Mouse (Mus musculus): ENCODE data around the gene Mdm2.

The Mdm2 gene

GRCm38 (mm10) chr10:117656985-117657658 is 53.4 kb downstream of the Mdm2 start:
- no peak for DNase-seq (ENCODE audit: low read depth, low spot score)

DNA sequence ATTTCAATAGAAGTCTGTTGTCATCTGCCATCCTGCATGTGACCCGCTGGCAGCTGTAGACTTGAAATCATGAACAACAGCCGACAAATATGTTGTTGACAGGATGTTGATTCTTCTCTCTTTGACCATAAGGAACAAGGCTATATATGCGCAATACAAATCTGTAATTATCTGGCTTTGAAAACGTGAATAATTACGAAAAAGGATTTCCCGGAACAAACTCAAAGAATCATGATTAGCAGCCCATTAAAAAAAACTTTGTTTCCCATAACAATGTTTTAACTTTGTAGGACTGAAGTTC is 53.9 kb downstream of the Mdm2 start:
- DNase-seq (ENCODE audit: low read depth, low spot score), result no peak

- DNase-seq (ENCODE audit: low read depth, low spot score), result no peak
Measured at GRCm38 (mm10) chr10:117655908-117656661, 54.5 kb downstream of the Mdm2 start.

- DNase-seq (ENCODE audit: low read depth, low spot score), result no peak
Measured at GRCm38 (mm10) chr10:117655460-117655859, 55.1 kb downstream of the Mdm2 start.

GRCm38 (mm10) chr10:117654576-117655123 is 55.9 kb downstream of the Mdm2 start:
- no peak for DNase-seq (ENCODE audit: low read depth, low spot score)

DNA sequence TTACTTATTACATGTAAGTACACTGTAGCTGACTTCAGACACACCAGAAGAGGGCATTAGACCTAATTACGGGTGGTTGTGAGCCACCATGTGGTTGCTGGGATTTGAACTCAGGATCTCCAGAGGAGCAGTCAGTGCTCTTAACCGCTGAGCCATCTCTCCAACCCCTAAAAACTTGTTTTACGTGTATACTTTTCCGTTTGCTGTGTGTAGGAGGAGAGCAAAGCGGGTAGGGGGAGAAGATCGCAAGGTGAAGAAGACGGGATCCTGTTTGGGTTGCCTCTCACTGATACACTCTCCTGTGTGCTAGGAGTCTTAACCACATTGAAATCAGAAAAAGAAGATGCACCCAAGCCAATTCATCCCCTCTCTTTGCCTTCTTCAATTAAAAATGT is 56.8 kb downstream of the Mdm2 start:
- DNase-seq (ENCODE audit: low read depth, low spot score), result no peak

DNA sequence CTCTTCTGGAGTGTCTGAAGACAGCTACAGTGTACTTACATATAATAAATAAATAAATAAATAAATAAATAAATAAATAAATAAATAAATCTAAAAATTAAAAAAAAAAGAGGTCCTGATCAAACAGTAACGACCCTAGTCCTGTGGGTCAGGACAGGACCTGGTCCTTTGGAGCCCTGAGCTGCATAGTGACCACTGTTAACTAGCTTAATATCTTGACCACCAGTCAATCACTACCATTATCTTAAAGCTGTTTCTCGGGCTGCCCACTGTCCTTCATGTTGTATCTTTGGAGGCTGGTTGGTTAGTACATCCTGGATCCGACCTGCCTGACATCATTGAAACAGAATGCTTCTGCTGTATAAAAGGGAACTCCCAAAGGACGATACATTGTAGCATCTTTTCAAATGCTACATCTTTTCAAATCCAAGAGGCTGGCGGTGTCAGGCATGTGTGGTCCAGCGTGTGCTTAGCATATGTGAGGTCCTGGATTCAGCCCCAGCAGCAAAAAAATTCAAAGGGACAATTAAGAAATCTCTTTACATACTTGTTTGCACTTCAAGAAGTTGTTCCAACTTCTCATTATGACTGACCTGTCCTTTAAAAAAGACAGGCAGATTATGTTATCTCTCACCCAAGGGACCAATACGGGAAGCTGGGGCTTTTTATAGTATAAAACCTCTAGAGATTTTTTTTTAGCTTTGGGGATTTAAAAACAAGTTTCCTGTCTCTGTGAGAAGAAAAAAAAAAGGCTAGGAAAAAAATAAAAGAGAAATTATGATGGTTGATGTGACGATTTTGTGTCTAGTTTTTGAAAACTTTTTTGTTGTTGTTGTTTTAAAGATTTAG is 57.4 kb downstream of the Mdm2 start:
- no peak for DNase-seq (ENCODE audit: low read depth, low spot score)

GRCm38 (mm10) chr10:117652378-117652774 is 58.2 kb downstream of the Mdm2 start:
- no peak for DNase-seq (ENCODE audit: low read depth, low spot score)

GRCm38 (mm10) chr10:117651587-117652377 is 58.8 kb downstream of the Mdm2 start:
- no peak for DNase-seq (ENCODE audit: low read depth, low spot score)

DNA sequence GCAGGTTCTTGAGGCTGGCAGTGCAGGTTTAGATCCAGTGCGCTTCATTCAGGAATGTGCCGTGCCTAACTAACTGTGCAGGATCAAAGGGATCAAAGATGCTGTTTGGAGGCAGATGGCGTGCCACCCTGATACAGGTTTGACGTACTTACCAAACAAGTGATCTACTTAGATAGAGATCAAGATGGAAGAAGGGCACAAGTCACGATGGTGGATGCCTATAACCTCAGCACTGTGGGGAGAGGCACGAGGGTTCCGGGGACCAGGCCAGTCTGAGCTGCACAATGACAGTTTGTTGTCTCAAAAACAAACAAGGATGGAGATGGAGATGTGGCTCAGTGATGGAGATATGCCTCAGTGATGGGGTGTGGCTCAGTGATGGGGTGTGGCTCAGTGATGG is 59.8 kb downstream of the Mdm2 start:
- DNase-seq (ENCODE audit: low read depth, low spot score), result peak; percentile 42

DNA sequence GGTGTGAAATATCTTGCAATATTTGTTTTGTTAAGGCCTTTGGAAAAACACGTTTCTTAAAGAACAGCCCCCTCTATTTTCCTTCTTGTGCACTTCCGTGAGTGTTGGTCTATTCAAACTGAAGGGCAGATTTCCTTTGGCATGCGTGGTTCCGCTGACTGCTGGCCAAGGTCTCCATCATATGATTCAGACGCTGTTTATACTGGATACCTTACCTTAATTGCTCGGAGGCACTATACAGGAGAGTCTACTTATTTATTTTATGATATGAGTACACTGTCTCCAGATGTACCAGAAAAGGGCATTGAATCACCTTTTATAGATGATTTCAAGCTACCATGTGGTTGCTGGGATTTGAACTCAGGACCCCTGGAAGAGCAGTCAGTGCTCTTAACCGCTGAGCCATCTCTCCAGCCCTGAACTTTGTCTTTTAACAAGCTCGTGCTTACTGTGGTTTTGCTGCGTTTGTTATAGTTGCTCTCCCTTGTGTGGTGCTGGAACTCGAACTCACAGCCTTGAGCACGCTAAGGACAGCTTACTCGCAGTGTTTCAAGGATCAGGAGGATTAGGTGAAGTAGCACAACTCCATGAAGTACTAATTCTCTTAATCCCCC is 60.4 kb downstream of the Mdm2 start:
- no peak for DNase-seq (ENCODE audit: low read depth, low spot score)

DNA sequence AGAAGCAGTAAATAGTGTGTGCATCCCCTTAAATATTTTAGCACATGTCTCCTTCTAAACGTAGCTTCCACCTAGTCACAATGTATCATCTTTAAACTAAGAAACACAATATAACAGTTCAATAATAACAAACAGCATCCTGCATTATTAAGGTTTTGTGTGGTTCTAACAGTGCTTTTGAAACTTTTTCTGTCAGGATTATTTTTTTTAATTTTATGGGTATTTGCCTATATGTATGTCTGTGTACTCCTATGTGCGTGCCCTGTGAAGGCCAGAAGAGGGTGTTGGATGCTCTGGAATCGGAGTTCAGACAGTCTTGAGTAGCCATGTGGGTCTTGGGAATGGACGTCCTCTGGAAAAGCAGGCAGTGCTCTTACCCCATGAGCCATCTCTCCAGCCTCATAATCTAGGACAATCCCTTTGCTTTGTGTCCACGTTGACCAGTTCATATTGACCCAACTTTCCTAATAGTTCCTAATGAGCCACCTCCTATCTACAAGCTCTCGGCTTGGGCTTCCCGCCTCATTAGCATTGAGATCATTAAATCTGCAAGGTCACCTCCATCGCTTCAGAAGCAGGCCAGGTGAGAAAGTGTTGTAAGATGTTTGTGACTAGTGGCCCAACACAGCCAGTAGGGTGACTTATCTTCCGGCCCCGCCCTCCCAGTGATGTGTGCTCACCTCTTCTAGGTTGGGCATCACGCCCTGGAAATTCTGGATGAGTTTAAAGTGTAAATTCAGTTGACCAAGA is 61.1 kb downstream of the Mdm2 start:
- DNase-seq (ENCODE audit: low read depth, low spot score), result no peak

DNA sequence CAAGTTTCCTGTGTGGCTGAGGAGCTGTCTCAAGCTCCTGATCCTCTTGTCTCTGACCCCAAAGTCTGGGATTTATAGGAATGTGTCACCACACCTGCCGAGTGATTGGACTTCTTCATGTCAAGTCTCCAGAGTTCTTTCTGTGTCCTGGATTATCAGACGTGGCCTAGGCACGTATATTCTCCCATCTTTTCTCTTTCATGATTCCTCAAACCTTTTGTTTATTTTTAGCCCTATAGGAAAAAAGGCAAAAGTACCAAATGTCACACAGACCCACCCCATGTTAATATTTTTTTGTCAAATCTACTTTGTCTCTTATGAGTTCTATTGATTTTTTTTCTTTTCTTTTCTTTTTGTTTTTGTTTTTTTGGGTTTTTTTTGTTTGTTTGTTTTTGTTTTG is 61.9 kb downstream of the Mdm2 start:
- no peak for DNase-seq (ENCODE audit: low read depth, low spot score)

DNA sequence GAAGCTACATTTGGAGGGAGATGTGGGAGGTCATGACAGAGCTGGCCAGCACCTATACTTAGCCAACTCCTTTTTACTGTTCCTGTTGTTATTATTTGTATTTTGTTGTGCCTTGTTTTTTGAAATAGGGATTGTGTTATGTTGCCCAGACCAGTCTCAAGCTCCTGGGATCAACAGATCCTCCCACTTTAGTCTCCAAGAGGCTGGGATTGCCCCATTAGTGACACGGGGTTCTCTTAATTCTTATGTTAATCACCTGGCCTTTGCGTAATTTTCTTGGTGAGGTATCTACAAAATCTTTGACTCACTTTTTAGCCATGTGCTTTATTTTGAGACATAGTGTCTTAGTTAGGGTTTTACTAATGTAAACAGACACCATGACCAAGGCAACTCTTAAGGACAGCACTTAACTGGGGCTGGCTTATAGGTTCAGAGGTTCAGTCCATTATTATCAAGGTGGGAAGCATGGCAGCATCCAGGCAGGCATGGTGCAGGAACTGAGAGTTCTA is 62.5 kb downstream of the Mdm2 start:
- DNase-seq (ENCODE audit: low read depth, low spot score), result no peak

DNA sequence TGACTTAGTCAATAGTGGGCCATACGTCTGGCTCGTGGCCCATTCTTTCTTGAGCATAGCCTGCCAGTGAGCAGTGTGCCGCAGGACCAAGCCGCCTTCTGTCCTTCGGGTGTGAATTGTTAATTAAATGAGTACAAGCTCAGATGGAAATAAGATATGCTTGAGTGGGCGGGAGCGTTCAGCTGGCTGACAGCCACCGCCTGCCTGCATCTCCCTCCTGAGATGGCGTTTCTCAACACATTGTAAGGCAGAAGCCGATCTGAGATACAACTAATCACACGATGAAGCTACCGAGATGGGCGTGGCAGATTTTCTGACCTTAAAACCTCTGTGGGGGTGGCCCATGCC is 63.4 kb downstream of the Mdm2 start:
- DNase-seq (ENCODE audit: low read depth, low spot score), result no peak

DNA sequence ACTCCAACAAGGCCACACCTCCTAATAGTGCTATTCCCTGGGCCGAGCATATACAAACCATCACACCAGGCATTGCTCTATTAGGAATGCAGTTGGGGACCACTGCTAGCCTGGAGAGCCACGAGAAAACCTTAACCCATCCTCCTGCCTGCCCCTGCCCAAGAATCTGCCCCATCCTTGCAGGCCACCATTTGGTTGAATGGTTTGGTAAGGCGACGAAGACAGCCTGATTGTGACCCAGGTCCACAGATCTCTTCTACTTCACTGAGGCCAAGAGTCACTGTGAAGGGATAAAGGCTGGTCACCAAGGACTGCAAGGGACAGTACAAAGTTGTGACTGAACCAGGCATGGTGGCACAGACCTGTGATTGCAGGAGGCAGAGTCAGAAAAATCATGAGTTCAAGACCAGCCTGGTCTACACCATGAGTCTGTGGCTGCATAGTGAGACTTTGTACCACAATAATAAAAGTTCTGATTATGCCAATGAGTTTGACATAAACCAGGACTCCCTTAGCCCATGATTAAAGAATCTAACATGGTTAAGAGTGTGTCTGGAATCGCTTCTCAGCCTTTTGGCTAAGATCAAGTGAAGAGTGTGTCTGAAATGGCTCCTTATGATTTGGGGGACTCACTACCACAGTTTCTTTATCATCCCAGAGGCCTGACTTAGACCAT is 63.9 kb downstream of the Mdm2 start:
- DNase-seq (ENCODE audit: low read depth, low spot score), result no peak

DNA sequence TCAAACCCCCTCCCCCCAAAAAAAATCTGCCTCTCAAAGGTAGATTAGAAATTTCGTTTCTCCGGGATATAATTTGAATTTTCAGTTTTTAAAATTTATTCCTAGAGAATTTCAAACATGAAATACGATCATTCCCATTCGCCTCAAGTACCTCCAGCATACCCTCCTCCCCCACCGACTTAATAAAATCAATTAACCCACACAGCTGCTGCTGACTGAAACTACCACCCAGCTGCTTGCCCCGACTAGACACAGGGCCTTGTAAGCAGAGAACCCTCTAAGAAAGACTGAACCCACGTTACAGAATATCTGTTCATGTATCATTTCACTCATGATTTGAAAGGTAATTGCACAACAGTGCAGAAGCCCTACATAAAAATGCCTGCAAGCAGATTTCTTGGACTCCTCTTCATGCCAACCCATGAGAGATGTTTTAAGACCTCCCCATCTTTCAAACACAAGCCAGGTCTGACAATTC is 65.0 kb downstream of the Mdm2 start:
- no peak for DNase-seq (ENCODE audit: low read depth, low spot score)

GRCm38 (mm10) chr10:117644828-117645227 is 65.7 kb downstream of the Mdm2 start:
- DNase-seq (ENCODE audit: low read depth, low spot score), result no peak

GRCm38 (mm10) chr10:117644429-117644748 is 66.2 kb downstream of the Mdm2 start:
- DNase-seq (ENCODE audit: low read depth, low spot score), result no peak

All from ES-CJ7 (cell line).